Mouse (Mus musculus) thymus, postnatal 10 days (tissue): ENCODE data around the gene Foxn2.
"Not testable (repeated sequence)": the region's sequence is repeated elsewhere in the genome, so short reads cannot be mapped to it uniquely, and the experiment has no call there.

Source experiments
- DNase-seq, 2 experiments: peaks; one replicate each; pipeline ENCODE4 v3.0.0; 2021; ENCODE audit warnings: low spot score in 2 of 2

The Foxn2 gene

GRCm38 (mm10) chr17:88440285-88441000 lies at the start of gene Foxn2:
Gene Foxn2, plus strand, starts transcription at chr17:88440711.
- peak; percentile 97 to 98 for DNase-seq

- DNase-seq, result no peak
Observed at GRCm38 (mm10) chr17:88397501-88397900, 43.0 kb upstream of the Foxn2 start.

GRCm38 (mm10) chr17:88398090-88398489 lies 42.4 kb upstream of the Foxn2 start:
- no peak for DNase-seq

- DNase-seq, result no peak
Observed at GRCm38 (mm10) chr17:88398854-88399253, 41.7 kb upstream of the Foxn2 start.

GRCm38 (mm10) chr17:88400122-88400521 lies 40.4 kb upstream of the Foxn2 start:
- DNase-seq, result no peak

GRCm38 (mm10) chr17:88400702-88401475 lies 39.6 kb upstream of the Foxn2 start:
- no peak for DNase-seq

GRCm38 (mm10) chr17:88403269-88403668 lies 37.2 kb upstream of the Foxn2 start:
- DNase-seq, result peak; percentile 7 to 13

- no peak for DNase-seq
Observed at GRCm38 (mm10) chr17:88404471-88404870, 36.0 kb upstream of the Foxn2 start.

GRCm38 (mm10) chr17:88405076-88405475 lies 35.4 kb upstream of the Foxn2 start:
- no peak for DNase-seq

- no peak for DNase-seq
Observed at GRCm38 (mm10) chr17:88409706-88410105, 30.8 kb upstream of the Foxn2 start.

- no peak for DNase-seq
Observed at GRCm38 (mm10) chr17:88413155-88413836, 27.2 kb upstream of the Foxn2 start.

GRCm38 (mm10) chr17:88420426-88420825 lies 20.1 kb upstream of the Foxn2 start:
- no peak for DNase-seq

- no peak for DNase-seq
Observed at GRCm38 (mm10) chr17:88421246-88421645, 19.3 kb upstream of the Foxn2 start.

GRCm38 (mm10) chr17:88430719-88431118 lies 9.8 kb upstream of the Foxn2 start:
- no peak for DNase-seq

GRCm38 (mm10) chr17:88431486-88431885 lies 9.0 kb upstream of the Foxn2 start:
- DNase-seq, result no peak

GRCm38 (mm10) chr17:88431987-88432386 lies 8.5 kb upstream of the Foxn2 start:
- DNase-seq, result no peak

- no peak for DNase-seq
Observed at GRCm38 (mm10) chr17:88435322-88435721, 5.2 kb upstream of the Foxn2 start.

GRCm38 (mm10) chr17:88436284-88436683 lies 4.2 kb upstream of the Foxn2 start:
- DNase-seq, result no peak

- not testable (repeated sequence) for DNase-seq
Observed at GRCm38 (mm10) chr17:88436749-88437148, 3.8 kb upstream of the Foxn2 start.

GRCm38 (mm10) chr17:88437391-88437790 lies 3.1 kb upstream of the Foxn2 start:
- no peak for DNase-seq

- no peak for DNase-seq
Observed at GRCm38 (mm10) chr17:88439536-88440050, 918 bp upstream of the Foxn2 start.

GRCm38 (mm10) chr17:88441001-88441431 lies 505 bp downstream of the Foxn2 start:
- peak in 1 of 2 experiments; percentile 56 for DNase-seq
